16 mouse cellular contexts compared by ENCODE assay signal in genomic region chr16:96971768-96972167, GRCm38 (mm10).
"Had no signal": no experiment of that assay in that cellular context is flagged by ENCODE, and none has a peak within 500 bp of the region (broad histone marks: within the 10 kb centered on the region; RNA-seq: fewer than 3 reads in every experiment).

No protein-coding gene starts in this region.

- H3K36me3 ChIP-seq: limb, embryonic 13.5 days; liver, embryonic 15.5 days; lung, embryonic 15.5 days had no signal

- H3K27ac ChIP-seq: layer of hippocampus, adult 2 months; limb, embryonic 13.5 days; liver, embryonic 15.5 days; lung, embryonic 15.5 days; macrophage; stomach, postnatal 0 days had no signal

- H3K4me3 ChIP-seq: layer of hippocampus, adult 2 months; limb, embryonic 13.5 days; liver, embryonic 15.5 days; lung, embryonic 15.5 days; megakaryocyte, embryonic 14.5 days had no signal

- H3K27me3 ChIP-seq: limb, embryonic 13.5 days; lung, embryonic 15.5 days; megakaryocyte, embryonic 14.5 days had no signal

- H3K4me2 ChIP-seq: limb, embryonic 13.5 days; liver, embryonic 11.5 days; liver, embryonic 15.5 days; lung, embryonic 15.5 days had no signal

- H3K9me3 ChIP-seq: limb, embryonic 13.5 days; liver, embryonic 15.5 days; lung, embryonic 15.5 days; megakaryocyte, embryonic 14.5 days had no signal

- DNase-seq: kidney, adult 18-20 months; kidney, postnatal 10 days; kidney, postnatal 4 days; left cerebral cortex, postnatal 4 days; lung, postnatal 14 days; right cerebral cortex, adult 18-20 months; right cerebral cortex, postnatal 25 days; thymus, postnatal 4 days had no signal

- H3K9ac ChIP-seq: limb, embryonic 13.5 days; liver, embryonic 15.5 days; lung, embryonic 15.5 days had no signal

- H3K4me1 ChIP-seq: limb, embryonic 13.5 days; lung, embryonic 15.5 days had no signal
